Mouse (Mus musculus) heart, adult 2 months (tissue): Measurements from ENCODE around the gene Mcm2. TPM values are rescaled to one million over a fixed set of nuclear protein-coding genes. Genes with fewer than 3 reads are reported as not detected.

Experiments used
- DNase-seq, 2 experiments: peaks; one replicate each; pipeline ENCODE4 v3.0.0; 2021
- H3K27ac ChIP-seq: fragments of 200-600 bp; 2 replicates; pipeline ENCODE4 v1.8.1; 2022
- H3K27me3 ChIP-seq: fragments of 200-500 bp; 2 replicates; pipeline ENCODE4 v1.6.1; 2012; ENCODE audit warnings: mild to moderate bottlenecking, low read length, inconsistent platforms, mixed read lengths; ENCODE audit not compliant: control insufficient read depth, insufficient read depth
- H3K36me3 ChIP-seq: fragments of 200-500 bp; 2 replicates; pipeline ENCODE4 v1.6.1; 2012; ENCODE audit warnings: low read length, inconsistent platforms; ENCODE audit not compliant: control insufficient read depth, insufficient read depth
- H3K4me1 ChIP-seq: fragments of 200-500 bp; 2 replicates; pipeline ENCODE4 v1.6.1; 2011; ENCODE audit warnings: low read length; ENCODE audit not compliant: control insufficient read depth, insufficient read depth
- H3K4me3 ChIP-seq: fragments of 200-600 bp; 2 replicates; pipeline ENCODE4 v1.8.1; 2022
- H3K79me2 ChIP-seq: fragments of 200-500 bp; replicated peaks from 2 replicates; pipeline ENCODE4 v1.6.1; 2012; ENCODE audit warnings: mild to moderate bottlenecking, inconsistent platforms, low read length, moderate library complexity, mixed read lengths; ENCODE audit not compliant: control insufficient read depth, insufficient read depth
- H3K9ac ChIP-seq: fragments of 200-500 bp; 2 replicates; pipeline ENCODE4 v1.6.1; 2012; ENCODE audit warnings: low read depth, mild to moderate bottlenecking, control low read depth, inconsistent platforms, low read length, mixed read lengths
- CTCF ChIP-seq: fragments of 200-600 bp; IDR thresholded peaks from 2 replicates; pipeline ENCODE4 v1.8.1; 2022; ENCODE audit warnings: antibody characterized with exemption, mild to moderate bottlenecking, moderate library complexity
- EP300 ChIP-seq: fragments of 200-500 bp; IDR thresholded peaks from 2 replicates; pipeline ENCODE4 v1.6.1; 2011; ENCODE audit warnings: low read depth, low read length, control low read depth; ENCODE audit not compliant: insufficient read depth
- POLR2A ChIP-seq: fragments of 200-500 bp; IDR thresholded peaks from 2 replicates; pipeline ENCODE4 v1.6.1; 2011; ENCODE audit warnings: mild to moderate bottlenecking, low read depth, low read length, control low read depth; ENCODE audit not compliant: insufficient read depth
- WGBS: fragments of 180-500 bp; shearing (Covaris S2); methylation state at CpG from one replicate; pipeline ENCODE4 v1.1.7; 2018; 5-methylcytosine and 5-hydroxymethylcytosine counted together
- intact Hi-C: fragments of 180-260 bp; cut with DNase I; formaldehyde crosslinking; loops from one replicate; pipeline ENCODE4 v1.15.1; 2025
- polyA plus RNA-seq: library from polyadenylated mRNA; depleted of rRNA; stranded (reverse); fragments of >200 nt; gene quantifications from 2 replicates; pipeline ENCODE4 v1.2.3, GENCODE M21; 2012; rRNA removed
- total RNA-seq, 2 experiments: library from RNA; stranded (reverse); gene quantifications; 2 replicates each; pipeline ENCODE4 v1.2.3; 2021

Mcm2 gene
- total and polyA plus RNA-seq, 3 experiments = 4.8 to 6.1 (median 5.3) TPM

- TF ChIP-seq EP300 = no peak
- no peak for TF ChIP-seq POLR2A
- TF ChIP-seq CTCF = no peak
- H3K36me3 ChIP-seq = no peaks in the 10 kb centered on the region
These were observed 60.0 kb downstream of the Mcm2 start for GRCm38 (mm10) chr6:88838613-88839012.

GRCm38 (mm10) chr6:88837999-88838398, 60.6 kb downstream of the Mcm2 start:
- Histone ChIP-seq H3K36me3 (no peaks in the 10 kb centered on the region), H3K4me1 (peaks cover 6% of the 10 kb centered on the region), H3K4me3 (no peak overlapping the region), H3K79me2 (no peaks in the 10 kb centered on the region), H3K9ac (no peak overlapping the region), H3K27me3 (no peaks in the 10 kb centered on the region), H3K27ac (no peak overlapping the region)
- intact Hi-C loops = no loop called here
- 91% methylated on average over 12 of the region's 12 CpGs for WGBS
- TF ChIP-seq EP300 (no peak), POLR2A (no peak), CTCF (no peak)
- DNase-seq = no peak

More at GRCm38 (mm10) chr6:88838613-88839012, 60.0 kb downstream of the Mcm2 start:
- H3K27me3 ChIP-seq = no peaks in the 10 kb centered on the region
- DNase-seq = no peak
- peaks cover 9% of the 10 kb centered on the region for H3K4me1 ChIP-seq
- no peak overlapping the region for H3K27ac ChIP-seq
- intact Hi-C loops = no loop called here
- H3K9ac ChIP-seq = no peak overlapping the region
- no peaks in the 10 kb centered on the region for H3K79me2 ChIP-seq
- 87% methylated on average over 10 of the region's 10 CpGs for WGBS
- H3K4me3 ChIP-seq = no peak overlapping the region

DNA sequence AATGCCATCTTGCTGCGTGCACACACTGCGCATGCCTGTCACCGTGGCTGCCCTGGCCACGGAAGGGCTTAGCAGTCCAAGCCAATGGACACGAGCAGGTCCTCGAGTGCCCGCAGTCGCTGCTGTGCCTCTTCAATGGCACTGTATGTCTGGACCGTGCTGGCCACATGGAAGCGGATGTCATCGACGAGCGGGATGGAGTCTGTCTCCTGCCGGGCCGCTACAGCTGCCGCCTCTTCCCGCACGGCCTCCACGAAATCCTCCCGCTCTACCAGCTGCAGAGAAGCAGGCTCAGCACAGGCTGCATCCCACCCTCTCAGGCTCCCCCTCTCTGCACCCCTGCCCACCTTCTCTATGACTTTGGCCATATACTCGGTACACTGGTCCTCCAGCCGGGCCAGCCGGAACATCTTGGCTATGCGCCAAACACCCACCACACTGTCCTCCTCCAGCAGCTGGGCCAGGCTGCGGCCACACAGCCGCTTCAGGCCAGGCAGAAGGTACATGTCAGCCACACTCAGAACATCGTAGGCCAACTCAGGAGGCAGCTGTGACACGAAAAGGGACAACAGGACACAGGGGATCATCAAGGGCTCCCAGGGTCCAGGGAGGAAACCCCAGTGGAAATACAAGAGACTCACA, 62.3 kb downstream of the Mcm2 start:
- no peak for DNase-seq
- H3K27me3 ChIP-seq = no peaks in the 10 kb centered on the region
- no peak overlapping the region for H3K27ac ChIP-seq
- H3K4me1 ChIP-seq = peaks cover 7% of the 10 kb centered on the region
- 83% methylated on average over 28 of the region's 28 CpGs for WGBS
- no peak overlapping the region for H3K9ac ChIP-seq
- no peaks in the 10 kb centered on the region for H3K79me2 ChIP-seq
- no peak overlapping the region for H3K4me3 ChIP-seq
- no peaks in the 10 kb centered on the region for H3K36me3 ChIP-seq
- TF ChIP-seq CTCF (no peak), POLR2A (no peak), EP300 (no peak)
- intact Hi-C loops = no loop called here

DNA sequence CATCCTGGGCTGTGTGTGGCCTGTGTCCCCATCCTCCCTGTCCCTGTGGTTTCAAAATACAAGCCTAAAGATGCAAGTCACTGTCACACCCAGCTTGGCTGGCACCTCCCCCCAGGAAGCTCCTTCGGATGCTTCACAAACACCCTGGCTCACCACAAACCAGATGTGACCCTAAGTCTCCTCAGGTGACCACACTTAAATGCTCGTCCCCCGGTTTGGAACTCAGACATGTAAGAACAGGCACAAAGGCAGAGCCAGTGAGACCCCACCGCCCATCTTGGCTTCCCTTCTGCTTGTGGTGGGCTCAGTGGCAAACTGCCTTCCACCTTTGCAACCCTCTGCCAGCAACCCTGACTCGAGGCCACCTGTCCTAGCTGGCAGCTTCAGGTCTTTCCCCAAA, 63.5 kb downstream of the Mcm2 start:
- no peak for DNase-seq
- intact Hi-C loops = no loop called here
- Histone ChIP-seq H3K4me1 (peaks cover 3% of the 10 kb centered on the region; the same call in 1 of the 2 replicates), H3K27ac (no peak overlapping the region), H3K79me2 (no peaks in the 10 kb centered on the region), H3K4me3 (no peak overlapping the region), H3K27me3 (no peaks in the 10 kb centered on the region), H3K9ac (no peak overlapping the region), H3K36me3 (no peaks in the 10 kb centered on the region)
- 71% methylated on average over 5 of the region's 5 CpGs for WGBS
- TF ChIP-seq POLR2A = no peak
- TF ChIP-seq EP300 = no peak
- no peak for TF ChIP-seq CTCF

Other genes starting within 250 kb of the Mcm2 start
- gene Mgll, start 174.4 kb downstream of the Mcm2 start, total RNA-seq = 100 to 1,000 TPM in 1 of 2 experiments, 10 to 100 TPM in 1; 88.7 to 102 TPM
- gene Mgll, start 174.4 kb downstream of the Mcm2 start, polyA plus RNA-seq = 146 and 188 TPM in 2 replicates
- 10 to 100 TPM; 19.7 to 22.7 TPM for gene Abtb1, start 56.8 kb downstream of the Mcm2 start, total RNA-seq
- 46.2 and 46.7 TPM in 2 replicates for gene Abtb1, start 56.8 kb downstream of the Mcm2 start, polyA plus RNA-seq
- 10 to 100 TPM; 13.1 to 15.9 TPM for gene Podxl2, start 23.7 kb downstream of the Mcm2 start, total RNA-seq
- gene Podxl2, start 23.7 kb downstream of the Mcm2 start, polyA plus RNA-seq = 20.7 and 26.2 TPM in 2 replicates
- 10 to 100 TPM; 34.4 to 34.8 TPM for gene Tpra1, start 3.5 kb upstream of the Mcm2 start, total RNA-seq
- gene Tpra1, start 3.5 kb upstream of the Mcm2 start, polyA plus RNA-seq = 88.0 and 118 TPM in 2 replicates